33 mouse cellular contexts compared by ENCODE assay signal in the genomic region with DNA sequence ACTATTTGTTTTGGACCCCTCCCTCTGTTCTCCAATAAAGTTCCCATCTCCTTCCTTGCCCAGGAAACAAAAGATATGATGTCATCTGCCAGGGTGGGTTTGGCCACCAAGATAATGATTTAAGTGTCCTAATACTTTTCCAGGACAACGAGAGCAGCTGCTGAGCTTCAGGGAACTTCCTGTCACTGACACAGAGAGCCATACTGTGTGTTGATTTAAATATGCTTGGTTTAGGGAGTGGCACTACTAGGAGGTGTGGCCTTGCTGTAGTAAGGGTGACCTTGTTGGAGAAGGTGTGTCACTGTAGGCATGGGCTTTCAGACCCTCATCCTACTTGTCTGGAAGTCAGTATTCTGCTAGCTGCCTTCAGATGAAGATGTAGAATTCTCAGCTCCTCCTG.
DNase-seq lines count a peak whose midpoint lies in the region; ATAC-seq and TF ChIP-seq lines count a peak whose summit lies in the region.
"Had no signal": no experiment of that assay in that cellular context is flagged by ENCODE, and none has a peak within 500 bp of the region (broad histone marks: within the 10 kb centered on the region; RNA-seq: fewer than 3 reads in every experiment).

No protein-coding gene starts in this region.

- no peak for ATAC-seq in monocyte, adult 5-6 weeks (replicated peaks; ENCODE audit: insufficient number of reproducible peaks, low FRiP score, low TSS enrichment, poor library complexity, severe bottlenecking)
- ATAC-seq: activated CD4-positive, CD25-positive, alpha-beta regulatory T cell, adult 4 months; CD4-positive, CD25-positive, alpha-beta regulatory T cell, adult 4 months; forebrain, embryonic 15.5 days; inflammation-experienced regulatory T-cells, adult 6 months; midbrain, embryonic 15.5 days had no signal

- no peak overlapping the region for H3K4me3 ChIP-seq in gastrocnemius, adult 2 months
- H3K4me3 ChIP-seq: forebrain, embryonic 10.5 days; forebrain, embryonic 15.5 days; hindbrain, embryonic 10.5 days; hindbrain, embryonic 15.5 days; limb, embryonic 12.5 days; liver, embryonic 15.5 days; midbrain, embryonic 10.5 days; midbrain, embryonic 15.5 days; neural tube, embryonic 12.5 days had no signal

- no peak for TF ChIP-seq CTCF in gastrocnemius, adult 2 months (IDR thresholded peaks at IDR 0.05)

- intact Hi-C loops in gastrocnemius, adult 2 months (cut with DNase I) = no loop called here

- H3K27ac ChIP-seq in gastrocnemius, adult 2 months = 0 out of 2 replicates have a peak overlapping the region, but pooled peaks have one; percentile 16
- H3K27ac ChIP-seq: forebrain, embryonic 10.5 days; forebrain, embryonic 15.5 days; hindbrain, embryonic 10.5 days; hindbrain, embryonic 15.5 days; limb, embryonic 12.5 days; liver, embryonic 15.5 days; midbrain, embryonic 10.5 days; midbrain, embryonic 15.5 days; neural tube, embryonic 12.5 days; stomach, postnatal 0 days had no signal

- DNase-seq in gastrocnemius, adult 2 months = no peak
- DNase-seq in gastrocnemius, adult 8-10 months (ENCODE audit: low spot score in 2 of 2) = no peak
- DNase-seq in kidney, postnatal 14 days = peak; percentile 7
- no peak for DNase-seq in kidney, postnatal 4 days
- DNase-seq in ZHBTc4 (ENCODE audit: low read depth, low spot score) = peak; percentile 88
- DNase-seq in c-Kit-positive CD71-positive TER-119-positive erythroid progenitor cells, embryonic 14.5 days (ENCODE audit: low spot score) = no peak
- DNase-seq: adrenal gland, adult 2 months; adrenal gland, postnatal 36 days; cerebellum, adult 8-10 months; cerebellum, postnatal 25 days; gastrocnemius, postnatal 10 days; heart, postnatal 10 days; kidney, adult 11 months; layer of hippocampus, adult 9-11 months; lung, embryonic 14.5 days; lung, postnatal 14 days; right cerebral cortex, postnatal 4 days; thymus, adult 18-20 months; thymus, postnatal 25 days had no signal

Comparison
In these comparisons a context has a peak if more than half of its experiments do, and no peak if none do; other contexts are left out.
1. DNase-seq: peak in kidney, postnatal 14 days (single experiment) and ZHBTc4 (single experiment); none in gastrocnemius, adult 2 months (single experiment), gastrocnemius, adult 8-10 months (0 of 2), kidney, postnatal 4 days (0 of 2) and c-Kit-positive CD71-positive TER-119-positive erythroid progenitor cells, embryonic 14.5 days (single experiment).